Mouse (Mus musculus) ES-E14 (cell line): Measurements from ENCODE around the gene C1ql4. TPM values are rescaled to one million over a fixed set of nuclear protein-coding genes. Genes with fewer than 3 reads are reported as not detected.

ENCODE experiments used
- DNase-seq: peaks from one replicate; pipeline ENCODE4 v3.0.0-alpha.2; 2013; ENCODE audit warnings: low read depth, low spot score
- H3K27ac ChIP-seq: 2 replicates; pipeline ENCODE4 v1.5.1; 2012; ENCODE audit warnings: low read depth, mild to moderate bottlenecking, low read length, moderate library complexity, mixed read lengths; ENCODE audit not compliant: poor library complexity, insufficient read depth, severe bottlenecking
- H3K36me3 ChIP-seq: 2 replicates; pipeline ENCODE4 v1.6.1; 2012; ENCODE audit warnings: mild to moderate bottlenecking, low read length, moderate library complexity, mixed read lengths; ENCODE audit not compliant: control insufficient read depth, poor library complexity, insufficient read depth, severe bottlenecking
- H3K4me1 ChIP-seq, 2 experiments: fragments of 150-350 bp in 1 of 2; sonication (generic) in 1 of 2; 2 replicates each; pipeline ENCODE4 v1.6.1; 2012; ENCODE audit warnings: low read length in 2 of 2, mild to moderate bottlenecking in 1 of 2, mixed read lengths in 1 of 2; ENCODE audit not compliant: control insufficient read depth in 2 of 2, insufficient read depth in 2 of 2, poor library complexity in 1 of 2
- H3K4me3 ChIP-seq, 2 experiments: fragments of 150-350 bp in 1 of 2; sonication (generic) in 1 of 2; 2 replicates each; pipeline ENCODE4 v1.5.1; 2012; ENCODE audit warnings: low read length in 2 of 2, low read depth in 1 of 2, mild to moderate bottlenecking in 1 of 2, mixed read lengths in 1 of 2; ENCODE audit not compliant: insufficient read depth in 1 of 2, poor library complexity in 1 of 2, severe bottlenecking in 1 of 2
- H3K9ac ChIP-seq: 2 replicates; pipeline ENCODE4 v1.6.1; 2012; ENCODE audit warnings: low read depth, mild to moderate bottlenecking, low read length, mixed read lengths; ENCODE audit not compliant: poor library complexity, insufficient read depth, severe bottlenecking
- H3K9me3 ChIP-seq: fragments of 150-350 bp; sonication (generic); 2 replicates; pipeline ENCODE4 v1.6.1; 2012; ENCODE audit warnings: low read depth, mild to moderate bottlenecking, low read length; ENCODE audit not compliant: control insufficient read depth, insufficient read depth
- CHD2 ChIP-seq: IDR thresholded peaks from 2 replicates; pipeline ENCODE4 v1.6.1; 2014; ENCODE audit warnings: mild to moderate bottlenecking, low read depth, low read length, inconsistent platforms
- HCFC1 ChIP-seq: IDR thresholded peaks from 2 replicates; pipeline ENCODE4 v1.6.1; 2012; ENCODE audit warnings: low read length, inconsistent platforms, borderline replicate concordance; ENCODE audit not compliant: insufficient read depth
- MAFK ChIP-seq: IDR thresholded peaks from 2 replicates; pipeline ENCODE4 v1.6.1; 2014; ENCODE audit warnings: mild to moderate bottlenecking, low read depth, low read length, inconsistent platforms; ENCODE audit not compliant: insufficient read depth
- ZC3H11A ChIP-seq: IDR thresholded peaks from 2 replicates; pipeline ENCODE4 v1.6.1; 2012; ENCODE audit warnings: low read depth, mild to moderate bottlenecking, inconsistent platforms, low read length, borderline replicate concordance
- ZNF384 ChIP-seq: IDR thresholded peaks from 2 replicates; pipeline ENCODE4 v1.6.1; 2012; ENCODE audit warnings: low read depth, low read length, inconsistent platforms
- in situ Hi-C, 2 experiments: fragments of 600-800 bp; cut with MboI; formaldehyde crosslinking; loops; one replicate each; pipeline ENCODE4 v1.15.1; 2025; ENCODE audit warnings: low sequenced_read_pairs in 2 of 2, inconsistent platforms in 1 of 2; ENCODE audit not compliant: unreplicated experiment in 2 of 2
- total RNA-seq: library from RNA; depleted of rRNA; stranded (reverse); fragments of 300-350 nt; gene quantifications from 2 replicates; pipeline ENCODE4 v1.2.3, GENCODE M21; 2012

C1ql4 gene
- total RNA-seq, 1 experiment: 3.7 TPM

DNA sequence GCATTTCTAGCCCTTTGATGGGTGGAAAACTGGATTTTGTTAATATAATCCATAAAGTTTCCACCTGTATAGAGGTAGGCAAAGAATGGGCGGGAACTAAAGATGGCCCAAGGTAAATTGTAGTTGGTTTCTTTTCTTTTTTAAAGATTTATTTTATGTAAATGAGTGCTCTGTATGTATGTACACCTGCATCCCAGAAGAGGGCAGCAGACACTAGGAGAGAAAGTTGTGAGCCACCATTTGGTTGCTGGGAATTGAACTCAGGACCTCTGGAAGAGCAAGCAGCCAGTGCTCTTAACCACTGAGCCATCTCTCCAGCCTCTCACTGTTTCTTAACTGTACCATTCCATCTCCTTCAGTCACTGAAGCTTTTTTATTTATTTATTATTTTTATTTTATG is 15.6 kb downstream of the C1ql4 start:
- no peak overlapping the region for H3K27ac ChIP-seq
- no peaks in the 10 kb centered on the region for H3K9me3 ChIP-seq
- H3K9ac ChIP-seq: no peak overlapping the region
- in situ Hi-C loops: no loop called here
- peaks cover 0 to 4% of the 10 kb centered on the region in 2 experiments; a peak in 1 of 4 replicates for H3K4me1 ChIP-seq
- DNase-seq: no peak
- H3K36me3 ChIP-seq: peaks cover 6% of the 10 kb centered on the region
- TF ChIP-seq HCFC1: no peak
- no peak for TF ChIP-seq CHD2
- no peak for TF ChIP-seq ZNF384
- no peak overlapping the region for H3K4me3 ChIP-seq

DNA sequence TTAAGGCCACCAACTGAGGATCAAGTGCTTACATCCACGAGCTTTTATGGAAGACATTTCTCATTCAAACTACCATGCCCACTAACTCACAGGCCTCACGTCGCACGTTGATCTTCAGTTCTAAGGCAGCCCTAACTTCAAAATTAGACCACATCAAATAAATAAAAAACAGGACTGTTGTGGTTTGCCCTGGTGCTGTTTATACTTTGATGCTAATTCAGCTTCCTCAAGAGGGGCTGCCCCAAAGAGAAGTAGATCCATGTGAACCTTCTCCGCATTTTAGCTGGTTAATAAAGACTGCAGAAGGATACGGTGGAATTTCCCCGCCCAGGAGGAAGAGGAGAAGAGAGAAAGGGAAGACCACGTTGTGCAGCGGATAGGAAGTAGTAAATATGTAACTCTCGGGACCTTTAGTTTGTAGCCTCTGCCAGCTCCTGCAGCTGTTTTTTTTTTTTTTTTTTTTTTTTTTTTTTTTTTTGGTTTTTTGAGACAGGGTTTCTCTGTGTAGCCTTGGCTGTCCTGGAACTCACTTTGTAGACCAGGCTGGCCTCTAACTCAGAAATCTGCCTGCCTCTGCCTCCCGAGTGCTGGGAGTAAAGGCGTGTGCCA is 22.0 kb downstream of the C1ql4 start:
- DNase-seq: no peak
- Histone ChIP-seq H3K4me3 (no peak overlapping the region), H3K36me3 (no peaks in the 10 kb centered on the region), H3K27ac (no peak overlapping the region), H3K9me3 (no peaks in the 10 kb centered on the region), H3K9ac (no peak overlapping the region), H3K4me1 (peaks cover 0 to 2% of the 10 kb centered on the region in 2 experiments; a peak in 1 of 4 replicates)
- TF ChIP-seq ZNF384 (peak; percentile 74), ZC3H11A (no peak)
- in situ Hi-C loops: no loop called here

DNA sequence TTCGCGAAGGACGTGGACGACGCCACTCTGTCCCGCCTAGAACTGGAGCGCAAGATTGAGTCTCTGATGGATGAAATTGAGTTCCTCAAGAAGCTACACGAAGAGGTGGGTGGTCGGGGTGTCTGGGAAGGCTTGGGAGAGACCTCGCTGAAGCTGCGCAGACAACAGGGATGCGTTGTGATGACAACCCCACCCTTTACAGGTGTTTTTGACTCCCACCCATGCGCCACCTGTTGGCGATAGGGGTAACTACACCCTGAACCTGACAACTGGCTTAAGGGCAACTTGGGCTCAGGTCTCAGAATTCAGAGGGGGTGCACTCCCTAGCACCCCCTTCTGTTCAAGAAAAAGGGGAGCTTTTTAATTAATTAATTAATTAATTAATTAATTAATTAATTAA is 31.3 kb downstream of the C1ql4 start:
- in situ Hi-C loops: no loop called here
- Histone ChIP-seq H3K9me3 (no peaks in the 10 kb centered on the region), H3K9ac (no peak overlapping the region), H3K4me3 (peak overlapping the region; percentile 71 to 73), H3K36me3 (no peaks in the 10 kb centered on the region; the same call in 1 of the 2 replicates), H3K27ac (no peak overlapping the region), H3K4me1 (peaks cover 4 to 22% of the 10 kb centered on the region in 2 experiments; a peak in 3 of 4 replicates)
- TF ChIP-seq HCFC1 (no peak), CHD2 (no peak), ZC3H11A (no peak), MAFK (no peak), ZNF384 (no peak)
- DNase-seq: peak; percentile 87

DNA sequence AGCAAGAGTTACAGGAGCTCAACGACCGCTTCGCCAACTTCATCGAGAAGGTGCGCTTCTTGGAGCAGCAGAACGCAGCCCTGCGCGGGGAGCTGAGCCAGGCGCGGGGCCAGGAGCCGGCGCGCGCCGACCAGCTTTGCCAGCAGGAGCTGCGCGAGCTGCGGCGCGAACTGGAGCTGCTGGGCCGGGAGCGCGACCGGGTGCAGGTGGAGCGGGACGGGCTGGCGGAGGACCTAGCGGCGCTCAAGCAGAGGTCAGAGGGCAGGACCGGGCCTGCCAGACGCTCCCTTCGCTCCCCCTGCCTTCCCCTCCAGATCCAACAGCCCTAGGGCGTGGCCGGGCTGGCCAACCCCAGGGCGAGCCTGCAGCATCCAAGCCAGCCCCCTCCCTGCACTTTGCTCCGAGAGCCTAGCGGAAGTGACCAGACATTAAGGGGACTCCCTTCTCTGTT is 32.1 kb downstream of the C1ql4 start:
- Histone ChIP-seq H3K27ac (no peak overlapping the region), H3K4me1 (peaks cover 4 to 22% of the 10 kb centered on the region in 2 experiments; a peak in 3 of 4 replicates), H3K9me3 (no peaks in the 10 kb centered on the region), H3K4me3 (peak overlapping the region; percentile 71 to 73), H3K9ac (peak overlapping the region; percentile 45; the same call in 1 of the 2 replicates), H3K36me3 (no peaks in the 10 kb centered on the region; the same call in 1 of the 2 replicates)
- in situ Hi-C loops: no loop called here
- no peak for TF ChIP-seq ZC3H11A
- no peak for DNase-seq

DNA sequence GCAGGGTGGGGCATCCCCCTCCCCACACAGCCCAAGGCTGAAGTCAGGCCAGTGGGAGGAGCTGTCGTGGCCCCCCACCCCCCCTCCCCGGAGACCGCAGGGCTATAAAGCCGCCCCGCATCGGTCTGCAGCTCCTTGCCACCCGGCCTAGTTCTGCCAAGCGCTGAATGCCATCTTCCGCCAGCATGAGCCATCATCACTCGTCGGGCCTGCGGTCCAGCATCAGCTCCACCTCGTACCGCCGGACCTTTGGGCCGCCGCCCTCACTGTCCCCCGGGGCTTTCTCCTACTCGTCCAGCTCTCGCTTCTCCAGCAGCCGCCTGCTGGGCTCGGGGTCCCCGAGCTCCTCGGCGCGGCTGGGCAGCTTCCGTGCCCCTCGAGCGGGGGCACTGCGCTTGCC is 32.6 kb downstream of the C1ql4 start, which contains the start of gene Prph:
Prph (plus strand) TSS at position 135 of the 400 bp plus-strand sequence.
- Histone ChIP-seq H3K9ac (peak within 1 kb of the TSS; percentile 50; the same call in 1 of the 2 replicates), H3K9me3 (no peaks in the 10 kb centered on the region), H3K36me3 (no peaks in the 10 kb centered on the region; the same call in 1 of the 2 replicates), H3K4me3 (peak within 1 kb of the TSS; percentile 71 to 73), H3K4me1 (peaks cover 4 to 22% of the 10 kb centered on the region in 2 experiments; a peak in 3 of 4 replicates), H3K27ac (no peak within 1 kb of the TSS)
- in situ Hi-C loops: no loop called here
- TF ChIP-seq HCFC1: no peak
- no peak for TF ChIP-seq MAFK
- no peak for TF ChIP-seq CHD2
- no peak for TF ChIP-seq ZNF384
- no peak for TF ChIP-seq ZC3H11A
- no peak for DNase-seq
